ENCODE assay signal across 7 mouse cellular contexts in the genomic region with DNA sequence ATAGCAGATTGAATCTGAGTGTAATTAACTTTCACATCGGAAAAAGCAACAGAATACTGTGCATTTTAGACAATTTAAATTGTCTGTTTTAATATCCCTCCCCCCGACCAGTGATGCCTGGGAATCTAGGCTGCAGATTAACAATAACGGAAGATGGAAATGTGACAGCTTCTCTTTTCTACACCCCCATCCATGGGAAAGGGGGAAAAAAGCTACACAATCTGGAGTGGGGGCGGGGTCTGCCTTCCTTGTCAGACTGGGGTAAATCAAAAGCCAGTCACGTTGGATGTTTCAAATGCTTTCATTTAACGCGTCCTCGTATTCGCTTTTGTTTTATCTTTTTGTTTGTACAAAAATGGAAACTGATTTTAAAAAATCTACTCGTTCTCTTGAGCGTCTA. TPM values are rescaled to one million over a fixed set of nuclear protein-coding genes. Genes with fewer than 3 reads are reported as not detected.
DNase-seq lines count a peak whose midpoint lies in the region; ATAC-seq and TF ChIP-seq lines count a peak whose summit lies in the region.

No protein-coding gene starts in this region.

- no peak for TF ChIP-seq EP300 in CH12.LX (IDR thresholded peaks at IDR 0.05; ENCODE audit: low read length)
- TF ChIP-seq EP300 in ES-Bruce4 (IDR thresholded peaks at IDR 0.05; ENCODE audit: insufficient read depth, low read depth, low read length): no peak

- 5% methylated on average over 11 of the region's 11 CpGs for WGBS in embryonic facial prominence, embryonic 11.5 days
- 6% methylated on average over 11 of the region's 11 CpGs for WGBS in intestine, embryonic 14.5 days
- WGBS in limb, embryonic 13.5 days: 10% methylated on average over 11 of the region's 11 CpGs
- whole genome bisulfite sequencing in neural tube, embryonic 15.5 days: 4% methylated on average over 11 of the region's 11 CpGs

- H3K4me2 ChIP-seq in CH12.LX (ENCODE audit: insufficient read depth, low read depth, poor library complexity, severe bottlenecking): peak overlapping the region; percentile 90; the same call in 1 of the 2 replicates
- H3K4me2 ChIP-seq in embryonic facial prominence, embryonic 11.5 days (ENCODE audit: low read depth, low read length): peak overlapping the region; percentile 94; the same call in 1 of the 2 replicates
- H3K4me2 ChIP-seq in intestine, embryonic 14.5 days (ENCODE audit: low read length): peak overlapping the region; percentile 90
- peak overlapping the region; percentile 95 for H3K4me2 ChIP-seq in limb, embryonic 13.5 days (replicated peaks)
- H3K4me2 ChIP-seq in neural tube, embryonic 15.5 days: peak overlapping the region; percentile 82

- H3K9ac ChIP-seq in CH12.LX (ENCODE audit: insufficient read depth, low read depth) (no peak overlapping the region), ES-Bruce4 (ENCODE audit: low read depth, poor library complexity, severe bottlenecking) (peak overlapping the region; percentile 84; the same call in 1 of the 2 replicates)
- H3K9ac ChIP-seq in embryonic facial prominence, embryonic 11.5 days (replicated peaks; ENCODE audit: low read length): no peak overlapping the region
- no peak overlapping the region for H3K9ac ChIP-seq in intestine, embryonic 14.5 days (ENCODE audit: low read length)
- no peak overlapping the region for H3K9ac ChIP-seq in limb, embryonic 13.5 days
- H3K9ac ChIP-seq in neural tube, embryonic 15.5 days (replicated peaks): peak overlapping the region; percentile 90

- H3K4me3 ChIP-seq in CH12.LX (replicated peaks in 1 of 3; ENCODE audit: low read depth in 2 of 3, low read length in 2 of 3, poor library complexity in 1 of 3) (no peak overlapping the region), ES-Bruce4 (ENCODE audit: low read depth, low read length) (no peak overlapping the region)
- peak overlapping the region; percentile 87 for H3K4me3 ChIP-seq in embryonic facial prominence, embryonic 11.5 days (ENCODE audit: low read depth, low read length)
- peak overlapping the region; percentile 83 for H3K4me3 ChIP-seq in intestine, embryonic 14.5 days (ENCODE audit: low read depth, low read length)
- peak overlapping the region; percentile 77 for H3K4me3 ChIP-seq in limb, embryonic 13.5 days
- peak overlapping the region; percentile 83 for H3K4me3 ChIP-seq in neural tube, embryonic 15.5 days (replicated peaks)

- no peak for TF ChIP-seq POLR2A in CH12.LX (IDR thresholded peaks at IDR 0.05; ENCODE audit: low read depth, low read length)
- TF ChIP-seq POLR2A in ES-Bruce4 (IDR thresholded peaks at IDR 0.05; ENCODE audit: insufficient read depth, low read length): no peak

- H3K9me3 ChIP-seq in CH12.LX (replicated peaks; ENCODE audit: low read length) (no peaks in the 10 kb centered on the region), ES-Bruce4 (replicated peaks; ENCODE audit: control insufficient read depth, insufficient read depth, low read length, poor library complexity, severe bottlenecking) (no peaks in the 10 kb centered on the region)
- H3K9me3 ChIP-seq in embryonic facial prominence, embryonic 11.5 days (replicated peaks; ENCODE audit: control insufficient read depth, low read length): no peaks in the 10 kb centered on the region
- H3K9me3 ChIP-seq in intestine, embryonic 14.5 days (ENCODE audit: control insufficient read depth, low read length): no peaks in the 10 kb centered on the region
- H3K9me3 ChIP-seq in limb, embryonic 13.5 days: no peaks in the 10 kb centered on the region
- H3K9me3 ChIP-seq in neural tube, embryonic 15.5 days (replicated peaks): no peaks in the 10 kb centered on the region

- TF ChIP-seq CTCF in CH12.LX (conservative IDR thresholded peaks at IDR 0.05 in 1 of 2, IDR thresholded peaks at IDR 0.05 in 1 of 2; ENCODE audit: low read depth in 2 of 2, low read length in 2 of 2): no peak
- no peak for TF ChIP-seq CTCF in ES-Bruce4 (IDR thresholded peaks at IDR 0.05; ENCODE audit: low read depth, low read length)

- DNase-seq in CH12.LX (ENCODE audit: extremely low read depth): no peak
- DNase-seq in embryonic facial prominence, embryonic 11.5 days (ENCODE audit: low spot score): peak; percentile 52
- no peak for DNase-seq in intestine, embryonic 14.5 days (ENCODE audit: low spot score)
- no peak for DNase-seq in thymus, adult 18-20 months

- dilution Hi-C loops in CH12.LX (cut with MboI; ENCODE audit: extremely low pct_ligation_motif_present, extremely low pct_unique_long_range_greater_than_20kb, low sequenced_read_pairs): no loop called here

- H3K36me3 ChIP-seq in CH12.LX (replicated peaks in 1 of 2; ENCODE audit: control insufficient read depth in 1 of 2, insufficient read depth in 1 of 2, low read length in 1 of 2): no peaks in the 10 kb centered on the region
- no peaks in the 10 kb centered on the region for H3K36me3 ChIP-seq in ES-Bruce4 (ENCODE audit: control insufficient read depth, insufficient read depth, low read length, poor library complexity, severe bottlenecking)
- no peaks in the 10 kb centered on the region for H3K36me3 ChIP-seq in embryonic facial prominence, embryonic 11.5 days (replicated peaks; ENCODE audit: control insufficient read depth, insufficient read depth, low read depth, low read length)
- no peaks in the 10 kb centered on the region for H3K36me3 ChIP-seq in intestine, embryonic 14.5 days (ENCODE audit: control insufficient read depth, insufficient read depth, low read length)
- no peaks in the 10 kb centered on the region for H3K36me3 ChIP-seq in limb, embryonic 13.5 days
- no peaks in the 10 kb centered on the region for H3K36me3 ChIP-seq in neural tube, embryonic 15.5 days

- TF ChIP-seq RAD21 in CH12.LX (IDR thresholded peaks at IDR 0.05; ENCODE audit: low read depth, low read length): no peak

- ATAC-seq in embryonic facial prominence, embryonic 11.5 days (replicated peaks; ENCODE audit: insufficient number of reproducible peaks, low FRiP score, low TSS enrichment, low read depth): no peak
- ATAC-seq in intestine, embryonic 14.5 days (replicated peaks; ENCODE audit: low FRiP score, low TSS enrichment, low read depth): no peak
- ATAC-seq in limb, embryonic 13.5 days (ENCODE audit: low FRiP score, low read depth): no peak
- no peak for ATAC-seq in neural tube, embryonic 15.5 days (ENCODE audit: low FRiP score)

- H3K27ac ChIP-seq in CH12.LX (ENCODE audit: insufficient read depth, low read depth): no peak overlapping the region
- H3K27ac ChIP-seq in ES-Bruce4 (ENCODE audit: insufficient read depth, low read length): no peak overlapping the region
- no peak overlapping the region for H3K27ac ChIP-seq in embryonic facial prominence, embryonic 11.5 days (replicated peaks; ENCODE audit: low read depth, low read length)
- no peak overlapping the region for H3K27ac ChIP-seq in intestine, embryonic 14.5 days (ENCODE audit: low read depth)
- H3K27ac ChIP-seq in limb, embryonic 13.5 days: no peak overlapping the region
- peak overlapping the region; percentile 96 for H3K27ac ChIP-seq in neural tube, embryonic 15.5 days (replicated peaks)

- no peaks in the 10 kb centered on the region for H3K79me2 ChIP-seq in CH12.LX (replicated peaks; ENCODE audit: control insufficient read depth, extremely low read depth, insufficient read depth, poor library complexity, severe bottlenecking)

- H3K27me3 ChIP-seq in CH12.LX (replicated peaks) (peaks cover 19% of the 10 kb centered on the region), ES-Bruce4 (ENCODE audit: control insufficient read depth, insufficient read depth, low read length, poor library complexity, severe bottlenecking) (no peaks in the 10 kb centered on the region)
- H3K27me3 ChIP-seq in embryonic facial prominence, embryonic 11.5 days (ENCODE audit: control insufficient read depth, insufficient read depth, low read length): peaks cover 4% of the 10 kb centered on the region
- peaks cover 13% of the 10 kb centered on the region for H3K27me3 ChIP-seq in intestine, embryonic 14.5 days (replicated peaks; ENCODE audit: control insufficient read depth, insufficient read depth, low read length)
- H3K27me3 ChIP-seq in limb, embryonic 13.5 days: peaks cover 38% of the 10 kb centered on the region
- peaks cover 3% of the 10 kb centered on the region; the same call in 1 of the 2 replicates for H3K27me3 ChIP-seq in neural tube, embryonic 15.5 days (replicated peaks)

- in situ Hi-C loops in CH12.LX (cut with MboI; ENCODE audit: low pct_ligation_motif_present, low pct_unique_long_range_greater_than_20kb, low sequenced_read_pairs): no loop called here

- peaks cover 0 to 3% of the 10 kb centered on the region in 2 experiments; a peak in 2 of 4 replicates for H3K4me1 ChIP-seq in CH12.LX (ENCODE audit: control insufficient read depth in 1 of 2, insufficient read depth in 2 of 2)
- no peaks in the 10 kb centered on the region for H3K4me1 ChIP-seq in ES-Bruce4 (ENCODE audit: control insufficient read depth, insufficient read depth, low read length)
- no peaks in the 10 kb centered on the region for H3K4me1 ChIP-seq in embryonic facial prominence, embryonic 11.5 days (ENCODE audit: control insufficient read depth, insufficient read depth, low read length)
- peaks cover 6% of the 10 kb centered on the region; the same call in 1 of the 2 replicates for H3K4me1 ChIP-seq in intestine, embryonic 14.5 days (replicated peaks; ENCODE audit: control insufficient read depth, insufficient read depth, low read length)
- peaks cover 7% of the 10 kb centered on the region for H3K4me1 ChIP-seq in limb, embryonic 13.5 days
- peaks cover 9% of the 10 kb centered on the region for H3K4me1 ChIP-seq in neural tube, embryonic 15.5 days

RNA-seq across cellular contexts. Expression of a gene that starts 1.3 kb away (rescaled TPM):
- 0.92 and 1.1 TPM in 2 replicates for total RNA-seq in CH12.LX (2012; rRNA removed)
- 1.0 and 1.2 TPM in 2 replicates for total RNA-seq in CH12.LX (2014; rRNA removed)
- 0.98 and 1.2 TPM in 2 replicates for polyA plus RNA-seq in CH12.LX (2012; ENCODE audit: insufficient read length, low read depth)
- polyA plus RNA-seq in ES-Bruce4 (2011; ENCODE audit: insufficient read depth, insufficient read length, low read depth, missing spikeins): 2.1 and 2.5 TPM in 2 replicates
- 3.0 and 3.3 TPM in 2 replicates for polyA plus RNA-seq in embryonic facial prominence, embryonic 11.5 days (2014; fragmentation: Nextera tagmentation; extraction: Ambion mirVana)
- polyA plus RNA-seq in intestine, embryonic 14.5 days (2014; fragmentation: Nextera tagmentation; extraction: Ambion mirVana): 1.0 and 1.4 TPM in 2 replicates
- polyA plus RNA-seq in limb, embryonic 13.5 days (2015; fragmentation: Nextera tagmentation; extraction: Ambion mirVana): 0.57 and 0.62 TPM in 2 replicates
- 4.2 and 4.4 TPM in 2 replicates for polyA plus RNA-seq in neural tube, embryonic 15.5 days (2015; fragmentation: Nextera tagmentation; extraction: Ambion mirVana)

RNA-seq across cellular contexts. Expression of a gene that starts 57.0 kb away (rescaled TPM):
- 1.2 and 1.6 TPM in 2 replicates for total RNA-seq in CH12.LX (2012; rRNA removed)
- 0.20 and 0.31 TPM in 2 replicates for total RNA-seq in CH12.LX (2014; rRNA removed)
- polyA plus RNA-seq in CH12.LX (2012; ENCODE audit: insufficient read length, low read depth): 0.59 and 0.67 TPM in 2 replicates
- polyA plus RNA-seq in ES-Bruce4 (2011; ENCODE audit: insufficient read depth, insufficient read length, low read depth, missing spikeins): 3.9 and 4.2 TPM in 2 replicates
- 1.2 and 1.7 TPM in 2 replicates for polyA plus RNA-seq in embryonic facial prominence, embryonic 11.5 days (2014; fragmentation: Nextera tagmentation; extraction: Ambion mirVana)
- 1.3 and 1.7 TPM in 2 replicates for polyA plus RNA-seq in intestine, embryonic 14.5 days (2014; fragmentation: Nextera tagmentation; extraction: Ambion mirVana)
- 1.0 TPM in 2 replicates for polyA plus RNA-seq in limb, embryonic 13.5 days (2015; fragmentation: Nextera tagmentation; extraction: Ambion mirVana)
- 1.4 and 1.8 TPM in 2 replicates for polyA plus RNA-seq in neural tube, embryonic 15.5 days (2015; fragmentation: Nextera tagmentation; extraction: Ambion mirVana)

Comparison
In these comparisons a context has a peak if more than half of its experiments do, and no peak if none do; other contexts are left out.
1. H3K4me3 ChIP-seq: peak in embryonic facial prominence, embryonic 11.5 days (single experiment), intestine, embryonic 14.5 days (single experiment), limb, embryonic 13.5 days (single experiment) and neural tube, embryonic 15.5 days (single experiment); none in CH12.LX (0 of 3) and ES-Bruce4 (single experiment).
2. H3K9ac ChIP-seq: peak in ES-Bruce4 (single experiment) and neural tube, embryonic 15.5 days (single experiment); none in CH12.LX (single experiment), embryonic facial prominence, embryonic 11.5 days (single experiment), intestine, embryonic 14.5 days (single experiment) and limb, embryonic 13.5 days (single experiment).
3. Peak in every context shown above with its lines, with median percentiles within 50 percentile points of each other: H3K4me2 ChIP-seq.